Mouse (Mus musculus) olfactory bulb, adult 2 months (tissue): ENCODE data around the gene Atf5. TPM values are rescaled to one million over a fixed set of nuclear protein-coding genes. Genes with fewer than 3 reads are reported as not detected.

ENCODE experiments used
- H3K27ac ChIP-seq: fragments of 200-500 bp; 2 replicates; pipeline ENCODE4 v1.5.1; 2012; ENCODE audit warnings: low read depth, low read length; ENCODE audit not compliant: insufficient read depth
- H3K4me1 ChIP-seq: fragments of 200-500 bp; 2 replicates; pipeline ENCODE4 v1.6.1; 2012; ENCODE audit warnings: low read length; ENCODE audit not compliant: control insufficient read depth, insufficient read depth
- H3K4me3 ChIP-seq: fragments of 200-500 bp; 2 replicates; pipeline ENCODE4 v1.5.1; 2012; ENCODE audit warnings: mild to moderate bottlenecking, low read depth, low read length, moderate library complexity; ENCODE audit not compliant: insufficient read depth
- CTCF ChIP-seq: fragments of 200-500 bp; IDR thresholded peaks from 2 replicates; pipeline ENCODE4 v1.5.1; 2012; ENCODE audit warnings: low read depth, mild to moderate bottlenecking, low read length, moderate library complexity; ENCODE audit not compliant: insufficient read depth
- POLR2A ChIP-seq: fragments of 200-500 bp; IDR thresholded peaks from 2 replicates; pipeline ENCODE4 v1.6.1; 2012; ENCODE audit warnings: mild to moderate bottlenecking, low read depth, low read length, moderate library complexity; ENCODE audit not compliant: insufficient read depth
- WGBS: fragments of 180-500 bp; shearing (Covaris S2); methylation state at CpG from one replicate; pipeline ENCODE4 v1.1.7; 2018; 5-methylcytosine and 5-hydroxymethylcytosine counted together
- polyA plus RNA-seq: library from polyadenylated mRNA; stranded (reverse); fragments of >200 nt; gene quantifications from 2 replicates; pipeline ENCODE4 v1.2.4, GENCODE M21; 2012; ENCODE audit warnings: low replicate concordance; ENCODE audit not compliant: missing spikeins, insufficient read depth, insufficient read length

Gene Atf5
- polyA plus RNA-seq, 1 experiment, result not detected

- Histone ChIP-seq H3K4me3 (peak overlapping the region; percentile 91), H3K27ac (no peak overlapping the region), H3K4me1 (peaks cover 41% of the 10 kb centered on the region)
- WGBS, result 27% methylated on average over 8 of the region's 8 CpGs
- TF ChIP-seq CTCF (no peak), POLR2A (no peak)
Observed at GRCm38 (mm10) chr7:44857905-44858304, 41.4 kb upstream of the Atf5 start.

- under 1% methylated on average over 32 of the region's 32 CpGs for WGBS
- H3K4me1 ChIP-seq, result peaks cover 44% of the 10 kb centered on the region
Observed at GRCm38 (mm10) chr7:44857042-44857552, 40.6 kb upstream of the Atf5 start, which contains the start of gene Pnkp. Gene Pnkp, plus strand, starts transcription at chr7:44857139.

GRCm38 (mm10) chr7:44856265-44856916 lies 39.9 kb upstream of the Atf5 start:
- peaks cover 47% of the 10 kb centered on the region for H3K4me1 ChIP-seq

More at GRCm38 (mm10) chr7:44857042-44857552, 40.6 kb upstream of the Atf5 start, which contains the start of gene Pnkp:
- peak within 1 kb of the TSS; percentile 91 for H3K4me3 ChIP-seq
- H3K27ac ChIP-seq, result peak within 1 kb of the TSS; percentile 59
- TF ChIP-seq CTCF (no peak), POLR2A (peak; percentile 54; the same call in 1 of the 2 replicates)

GRCm38 (mm10) chr7:44855036-44855435 lies 38.6 kb upstream of the Atf5 start:
- WGBS, result 20% methylated on average over 10 of the region's 10 CpGs
- TF ChIP-seq CTCF, result no peak
- no peak for TF ChIP-seq POLR2A
- peak overlapping the region; percentile 60 for H3K4me3 ChIP-seq
- H3K4me1 ChIP-seq, result peaks cover 47% of the 10 kb centered on the region
- H3K27ac ChIP-seq, result peak overlapping the region; percentile 87

More at GRCm38 (mm10) chr7:44856265-44856916, 39.9 kb upstream of the Atf5 start:
- Histone ChIP-seq H3K27ac (peak overlapping the region; percentile 59), H3K4me3 (no peak overlapping the region)
- no peak for TF ChIP-seq CTCF
- TF ChIP-seq POLR2A, result no peak
- 68% methylated on average over 9 of the region's 9 CpGs for WGBS

- WGBS, result 6% methylated on average over 45 of the region's 45 CpGs
- peak overlapping the region; percentile 60 for H3K4me3 ChIP-seq
- H3K27ac ChIP-seq, result peak overlapping the region; percentile 87
- TF ChIP-seq POLR2A (peak; percentile 48; the same call in 1 of the 2 replicates), CTCF (no peak)
- H3K4me1 ChIP-seq, result peaks cover 43% of the 10 kb centered on the region
Observed at GRCm38 (mm10) chr7:44854356-44855031, 38.0 kb upstream of the Atf5 start.

- Histone ChIP-seq H3K4me3 (peak overlapping the region; percentile 60), H3K27ac (peak overlapping the region; percentile 87), H3K4me1 (peaks cover 43% of the 10 kb centered on the region)
- TF ChIP-seq POLR2A, result no peak
- TF ChIP-seq CTCF, result no peak
- 21% methylated on average over 26 of the region's 26 CpGs for WGBS
Observed at GRCm38 (mm10) chr7:44853596-44854355, 37.3 kb upstream of the Atf5 start.

- 91% methylated on average over 2 of the region's 2 CpGs for WGBS
- no peak overlapping the region for H3K27ac ChIP-seq
- H3K4me3 ChIP-seq, result no peak overlapping the region
- TF ChIP-seq CTCF, result no peak
- TF ChIP-seq POLR2A, result no peak
- peaks cover 40% of the 10 kb centered on the region for H3K4me1 ChIP-seq
Observed at GRCm38 (mm10) chr7:44853065-44853464, 36.6 kb upstream of the Atf5 start.

GRCm38 (mm10) chr7:44852259-44853027 lies 36.0 kb upstream of the Atf5 start:
- TF ChIP-seq POLR2A (no peak), CTCF (no peak)
- peaks cover 41% of the 10 kb centered on the region for H3K4me1 ChIP-seq
- no peak overlapping the region for H3K27ac ChIP-seq
- 88% methylated on average over 36 of the region's 36 CpGs for WGBS
- no peak overlapping the region for H3K4me3 ChIP-seq
